Mouse (Mus musculus) CD4-positive, CD25-positive, alpha-beta regulatory T cell, adult 2 months (primary cell): ENCODE measurements at regions not wholly inside any gene's neighbourhood (a gene's known extent, or its start where the extent isn't known, plus 50 kb on each side); places are given as distances from the start of the nearest gene placed in this dataset.
A peak's percentile ranks its signal among the peaks of the same experiment; 100 is the strongest.

ENCODE experiments used
- DNase-seq: peaks from one replicate; pipeline ENCODE4 v3.0.0-alpha.2; 2012; ENCODE audit warnings: low read depth, low spot score

- DNase-seq = peak; percentile 1
Observed at GRCm38 (mm10) chrX:77980676-77981075, 55.8 kb upstream of the 5430402E10Rik start.
